Mouse (Mus musculus) testis, adult 2 months (tissue): ENCODE measurements around the gene Olfr488. TPM values are rescaled to one million over a fixed set of nuclear protein-coding genes. Genes with fewer than 3 reads are reported as not detected.
"Not testable (repeated sequence)": the region's sequence is repeated elsewhere in the genome, so short reads cannot be mapped to it uniquely, and the experiment has no call there.

Experiments
- H3K27ac ChIP-seq: fragments of 200-500 bp; 2 replicates; pipeline ENCODE4 v1.5.1; 2012; ENCODE audit warnings: low read depth, low read length; ENCODE audit not compliant: control insufficient read depth, insufficient read depth
- H3K27me3 ChIP-seq: fragments of 200-500 bp; 2 replicates; pipeline ENCODE4 v1.6.1; 2012; ENCODE audit warnings: mild to moderate bottlenecking, low read length, moderate library complexity; ENCODE audit not compliant: control insufficient read depth, insufficient read depth
- H3K36me3 ChIP-seq: fragments of 200-500 bp; 2 replicates; pipeline ENCODE4 v1.6.1; 2012; ENCODE audit warnings: mild to moderate bottlenecking, low read length; ENCODE audit not compliant: control insufficient read depth, insufficient read depth
- H3K4me1 ChIP-seq: fragments of 200-500 bp; 2 replicates; pipeline ENCODE4 v1.6.1; 2012; ENCODE audit warnings: low read length; ENCODE audit not compliant: control insufficient read depth, insufficient read depth
- H3K4me3 ChIP-seq: fragments of 200-500 bp; 2 replicates; pipeline ENCODE4 v1.5.1; 2012; ENCODE audit warnings: low read depth, mild to moderate bottlenecking, low read length, moderate library complexity, mixed read lengths; ENCODE audit not compliant: control insufficient read depth
- CTCF ChIP-seq: fragments of 200-500 bp; IDR thresholded peaks from 2 replicates; pipeline ENCODE4 v1.5.1; 2012; ENCODE audit warnings: low read depth, mild to moderate bottlenecking, inconsistent platforms, low read length, moderate library complexity; ENCODE audit not compliant: control insufficient read depth, insufficient read depth, insufficient replicate concordance
- POLR2A ChIP-seq: fragments of 200-500 bp; IDR thresholded peaks from 2 replicates; pipeline ENCODE4 v1.6.1; 2012; ENCODE audit warnings: low read depth, mild to moderate bottlenecking, inconsistent platforms, low read length, moderate library complexity; ENCODE audit not compliant: control insufficient read depth
- polyA plus RNA-seq: library from polyadenylated mRNA; depleted of rRNA; stranded (reverse); fragments of >200 nt; gene quantifications from 2 replicates; pipeline ENCODE4 v1.2.3, GENCODE M21; 2012; rRNA removed

Olfr488 gene
- polyA plus RNA-seq: not detected in 2 replicates

DNA sequence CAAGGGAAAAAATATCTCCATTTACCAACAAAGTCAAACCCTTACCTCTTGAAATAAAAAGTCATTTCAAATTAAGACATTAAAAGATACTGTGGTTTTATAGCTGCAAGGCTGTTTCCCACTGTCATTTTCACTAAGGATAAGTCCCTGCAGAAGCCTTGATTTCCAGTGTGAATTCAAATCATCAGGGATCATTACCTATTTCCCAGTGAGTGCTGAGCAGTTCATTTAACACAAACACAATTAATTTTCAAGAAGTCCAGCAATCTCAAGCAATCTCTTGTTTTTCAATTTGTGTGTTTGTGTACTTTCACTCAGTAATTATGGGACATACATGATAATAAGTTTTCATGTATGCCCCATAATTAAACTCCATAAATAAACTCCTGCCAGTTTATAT lies at the start of gene Olfr488:
Olfr488 (minus strand) TSS at position 101 of the 400 bp plus-strand sequence.
- TF ChIP-seq POLR2A (no peak), CTCF (no peak)
- H3K4me3 ChIP-seq: no peak within 1 kb of the TSS
- no peaks in the 10 kb centered on the region for H3K4me1 ChIP-seq
- H3K27ac ChIP-seq: no peak within 1 kb of the TSS
- H3K27me3 ChIP-seq: no peaks in the 10 kb centered on the region
- H3K36me3 ChIP-seq: no peaks in the 10 kb centered on the region

DNA sequence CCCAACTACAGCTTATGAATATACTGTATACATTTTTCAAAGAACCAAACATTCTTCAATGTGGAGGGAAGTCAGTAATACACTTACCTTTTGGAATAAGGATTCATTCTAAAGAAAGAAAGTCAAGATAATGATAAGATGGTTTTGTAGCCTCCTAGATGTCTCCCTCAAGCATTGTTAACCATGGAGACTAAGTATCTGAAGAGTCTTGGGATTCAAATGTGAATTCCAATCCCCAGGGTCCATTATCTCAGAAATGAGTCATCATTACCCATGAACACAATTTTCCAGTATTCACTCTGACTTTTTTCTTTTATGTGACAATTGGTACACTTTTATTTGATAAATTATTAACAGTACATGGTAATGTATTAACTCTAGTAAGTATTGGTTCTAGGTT lies 30.7 kb upstream of the Olfr488 start, which contains the start of gene Olfr490:
Olfr490 (minus strand) TSS at position 101 of the 400 bp plus-strand sequence.
- Histone ChIP-seq H3K27me3 (no peaks in the 10 kb centered on the region), H3K27ac (no peak within 1 kb of the TSS), H3K4me1 (no peaks in the 10 kb centered on the region), H3K36me3 (no peaks in the 10 kb centered on the region), H3K4me3 (no peak within 1 kb of the TSS)
- no peak for TF ChIP-seq POLR2A
- no peak for TF ChIP-seq CTCF

DNA sequence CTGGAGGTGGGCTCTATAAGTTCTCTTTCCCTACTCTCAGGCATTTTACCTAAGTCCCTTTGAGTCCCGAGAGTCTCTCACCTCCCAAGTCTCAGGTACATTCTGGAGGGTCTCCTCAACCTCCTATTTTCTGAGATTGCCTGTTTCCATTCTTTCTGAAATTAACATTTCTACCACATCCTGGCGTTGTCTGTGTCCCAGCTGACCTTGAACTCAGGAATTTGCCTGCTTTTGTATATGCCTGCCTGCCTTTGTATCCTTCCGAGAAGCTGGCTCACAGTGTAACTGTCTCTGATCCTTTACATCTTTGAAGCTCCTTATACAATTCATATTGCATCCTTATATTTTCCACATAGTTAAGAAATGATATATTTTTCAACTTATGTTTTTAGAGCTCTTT lies 24.6 kb downstream of the Olfr488 start:
- H3K4me3 ChIP-seq: no peak overlapping the region

DNA sequence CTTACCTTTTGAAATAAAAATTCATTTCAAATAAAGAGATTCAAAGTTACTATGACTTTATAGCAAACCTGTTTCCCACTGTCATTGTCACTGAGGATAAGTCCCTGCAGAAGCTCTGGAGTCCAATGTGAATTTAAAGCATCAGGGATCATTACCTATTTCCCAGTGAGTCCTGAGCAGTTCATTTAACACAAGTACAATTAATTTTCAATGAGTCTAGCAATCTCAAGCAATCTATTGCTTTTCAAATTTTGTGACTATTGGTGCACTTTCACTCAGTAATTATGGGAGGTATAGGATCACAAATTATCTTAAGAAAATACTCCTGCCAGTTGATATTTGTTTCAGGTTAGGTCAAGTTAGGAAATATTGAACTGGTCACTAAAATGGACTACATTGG lies 43.6 kb downstream of the Olfr488 start, which contains the start of gene Olfr487:
Olfr487 (minus strand) TSS at position 101 of the 400 bp plus-strand sequence.
- H3K4me1 ChIP-seq, H3K36me3 ChIP-seq, H3K4me3 ChIP-seq, H3K27me3 ChIP-seq, H3K27ac ChIP-seq: not testable (repeated sequence)

More for the DNA sequence above, 24.6 kb downstream of the Olfr488 start:
- H3K27ac ChIP-seq: no peak overlapping the region
- no peaks in the 10 kb centered on the region for H3K4me1 ChIP-seq
- no peaks in the 10 kb centered on the region for H3K27me3 ChIP-seq
- H3K36me3 ChIP-seq: no peaks in the 10 kb centered on the region
- TF ChIP-seq POLR2A (no peak), CTCF (no peak)

Other genes starting within 250 kb of the Olfr488 start
- not detected in 2 replicates for gene Olfr478, start 224.4 kb downstream of the Olfr488 start, polyA plus RNA-seq
- gene Olfr479, start 207.7 kb downstream of the Olfr488 start, polyA plus RNA-seq: not detected in 2 replicates
- not detected in 2 replicates for gene Olfr480, start 191.0 kb downstream of the Olfr488 start, polyA plus RNA-seq
- not detected in 2 replicates for gene Olfr481, start 178.5 kb downstream of the Olfr488 start, polyA plus RNA-seq
- gene Olfr482, start 160.8 kb downstream of the Olfr488 start, polyA plus RNA-seq: not detected in 2 replicates
- gene Olfr483, start 157.5 kb downstream of the Olfr488 start, polyA plus RNA-seq: not detected in 2 replicates
- not detected in 2 replicates for gene Olfr484, start 130.9 kb downstream of the Olfr488 start, polyA plus RNA-seq
- not detected in 2 replicates for gene Olfr485, start 98.5 kb downstream of the Olfr488 start, polyA plus RNA-seq
- not detected in 2 replicates for gene Olfr486, start 85.6 kb downstream of the Olfr488 start, polyA plus RNA-seq
- gene Olfr487, start 43.7 kb downstream of the Olfr488 start, polyA plus RNA-seq: not detected in 2 replicates
- not detected in 2 replicates for gene Olfr490, start 30.6 kb upstream of the Olfr488 start, polyA plus RNA-seq
- gene Olfr491, start 55.1 kb upstream of the Olfr488 start, polyA plus RNA-seq: not detected in 2 replicates
- not detected in 2 replicates for gene Olfr492, start 65.3 kb upstream of the Olfr488 start, polyA plus RNA-seq
- gene Olfr493, start 88.6 kb upstream of the Olfr488 start, polyA plus RNA-seq: not detected in 2 replicates
- gene Olfr494, start 107.0 kb upstream of the Olfr488 start, polyA plus RNA-seq: not detected in 2 replicates
- not detected in 2 replicates for gene Olfr495, start 134.8 kb upstream of the Olfr488 start, polyA plus RNA-seq
- gene Olfr497, start 162.1 kb upstream of the Olfr488 start, polyA plus RNA-seq: not detected in 2 replicates
- gene Olfr498, start 207.0 kb upstream of the Olfr488 start, polyA plus RNA-seq: not detected in 2 replicates